Mouse (Mus musculus) ovary, postnatal 10 days (tissue): ENCODE measurements at regions not wholly inside any gene's neighbourhood (a gene's known extent, or its start where the extent isn't known, plus 50 kb on each side); places are given as distances from the start of the nearest gene placed in this dataset.

Experiments
- DNase-seq: peaks from one replicate; pipeline ENCODE4 v3.0.0; 2022; ENCODE audit warnings: low spot score

DNA sequence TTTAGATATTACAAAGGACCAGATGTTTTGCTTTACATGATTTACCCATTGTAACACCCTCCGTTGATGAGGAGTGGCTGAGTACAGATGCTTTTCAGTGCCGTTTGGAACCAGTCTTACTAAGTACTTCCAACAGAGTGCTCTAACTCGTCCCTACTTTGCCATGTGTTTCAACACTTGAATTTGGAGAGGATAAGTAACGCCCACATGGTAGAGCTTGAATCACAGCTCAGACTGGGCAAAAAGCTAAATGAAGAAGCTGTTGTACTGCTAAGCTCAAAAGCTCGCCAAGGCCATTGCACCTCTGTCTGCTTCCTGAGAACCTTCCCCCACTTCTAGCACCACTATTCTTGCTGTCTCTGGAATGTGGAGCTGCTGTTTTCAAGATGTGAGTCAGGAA is 471.1 kb downstream of the Nfib start:
- no peak for DNase-seq

DNA sequence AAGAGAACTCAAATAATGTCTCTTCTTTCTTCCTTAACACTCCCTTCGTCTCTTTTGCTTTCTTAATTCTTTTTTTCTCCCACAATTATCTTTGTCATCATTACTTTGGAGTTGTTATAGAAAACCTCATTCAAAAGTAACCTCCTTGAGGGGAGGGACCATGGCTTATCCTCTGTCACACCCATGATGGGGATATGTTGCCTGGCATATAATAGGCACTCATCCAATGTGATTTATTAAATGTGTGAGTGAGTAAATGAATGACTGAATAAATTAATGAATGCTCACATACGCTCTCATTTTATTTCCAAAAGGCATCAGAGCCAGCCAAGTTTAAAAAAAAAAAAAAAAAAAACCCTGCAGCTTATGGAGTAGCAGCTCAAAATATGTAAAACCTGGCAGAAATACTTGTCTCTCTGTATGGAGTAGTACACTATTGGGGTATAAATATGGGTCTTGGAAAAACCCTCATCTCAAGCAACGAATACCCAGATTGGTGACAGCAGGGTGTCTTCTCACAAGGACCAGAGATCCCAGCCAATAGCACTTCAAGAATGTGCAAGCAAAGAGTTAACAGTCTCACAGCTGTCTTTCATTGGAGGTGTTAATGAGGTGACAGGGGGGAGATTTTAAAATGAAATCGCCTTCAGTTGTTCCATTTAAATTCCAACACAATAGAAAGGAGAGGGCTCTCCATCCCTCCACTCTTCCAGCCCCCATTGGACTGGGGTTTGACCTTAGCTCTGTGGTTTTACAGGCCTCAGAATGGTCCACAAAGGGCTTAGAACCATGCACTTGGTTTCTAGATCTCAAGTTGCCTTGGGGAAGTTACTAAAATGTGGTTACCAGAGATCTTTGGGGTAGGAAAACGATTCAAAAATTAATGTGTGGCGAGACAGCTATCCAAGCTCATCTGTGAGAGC is 479.1 kb downstream of the Nfib start:
- no peak for DNase-seq

DNA sequence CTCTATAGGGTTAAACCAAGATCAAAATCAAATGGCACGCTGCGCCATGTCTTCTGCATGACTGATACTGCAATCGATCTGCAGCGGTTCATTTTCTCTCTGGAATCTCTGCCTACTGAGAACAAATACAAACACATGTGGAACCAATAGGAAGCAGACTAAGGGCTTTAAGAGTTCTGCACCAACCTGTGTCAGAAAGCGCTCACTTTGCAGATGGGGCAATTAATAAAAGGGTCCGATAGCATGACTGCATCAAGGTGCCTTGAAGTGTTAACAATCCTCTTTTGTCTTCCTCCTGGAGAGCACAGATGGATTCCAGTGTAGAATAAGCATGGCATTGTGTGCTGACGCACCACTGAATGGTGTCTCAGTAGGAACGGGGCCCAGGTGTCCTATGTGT is 484.8 kb downstream of the Nfib start:
- no peak for DNase-seq

DNA sequence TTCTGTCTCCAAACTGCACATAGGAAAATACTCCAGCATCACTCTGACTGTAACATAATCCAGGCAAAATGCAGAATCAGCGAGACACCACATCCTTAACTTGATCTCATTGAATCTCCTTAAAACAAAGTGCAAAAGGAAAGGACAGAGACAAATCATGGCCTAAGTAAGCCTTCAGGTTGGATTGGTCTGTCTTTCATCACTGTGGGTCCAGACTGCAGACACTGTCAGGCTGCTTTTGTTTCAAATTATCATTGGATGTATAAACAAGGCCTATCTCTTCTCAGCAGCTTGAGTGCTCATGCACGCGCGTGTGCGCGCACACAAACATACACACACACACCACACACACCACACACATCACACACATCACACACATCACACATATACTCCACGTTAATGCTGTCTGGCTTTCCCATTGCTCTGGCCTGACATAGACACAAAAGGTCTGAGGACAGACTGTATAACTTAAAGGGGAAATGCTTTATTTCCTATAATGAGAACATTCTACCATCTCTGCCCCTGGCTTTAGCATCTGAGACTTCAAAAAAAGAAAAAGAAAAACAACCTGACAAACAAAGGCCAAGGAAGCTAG is 485.3 kb downstream of the Nfib start:
- no peak for DNase-seq

DNA sequence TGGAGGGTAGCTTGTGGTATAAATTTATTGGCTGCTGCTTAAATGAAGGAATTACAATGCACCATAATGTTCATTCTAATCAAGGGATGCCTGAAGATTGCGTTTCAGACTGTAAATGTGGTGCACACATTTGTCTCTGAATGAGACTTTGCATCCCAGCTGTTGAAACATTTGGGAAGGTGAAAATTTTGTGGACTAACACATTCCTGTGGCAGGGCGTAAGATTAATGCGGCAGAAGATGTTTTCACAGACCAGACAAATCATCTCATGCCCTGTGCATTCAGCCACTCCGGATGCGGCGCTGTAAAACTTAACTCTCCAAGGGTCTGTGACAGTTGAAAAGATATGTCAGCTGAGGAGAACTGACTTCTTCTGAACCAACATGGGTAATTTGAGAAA is 486.9 kb downstream of the Nfib start:
- DNase-seq, result no peak

DNA sequence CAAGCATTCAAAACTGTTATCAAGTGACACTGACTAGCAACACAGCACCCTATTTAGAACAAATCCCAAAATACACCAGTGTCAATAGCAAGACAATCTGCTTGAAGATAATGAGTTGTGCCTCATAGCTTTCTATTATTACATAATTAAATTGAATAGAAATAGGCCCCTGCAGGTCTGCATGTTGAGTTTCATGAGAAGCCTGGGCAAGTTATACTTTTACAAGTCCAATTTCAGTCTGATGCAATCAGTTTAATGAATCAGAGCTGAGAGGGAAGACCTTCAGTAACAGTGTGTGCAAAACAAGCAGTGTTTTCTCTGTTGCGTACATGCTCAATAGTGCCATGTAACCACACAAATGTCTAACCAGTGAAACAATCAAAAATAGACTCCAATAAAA is 498.5 kb downstream of the Nfib start:
- no peak for DNase-seq

DNA sequence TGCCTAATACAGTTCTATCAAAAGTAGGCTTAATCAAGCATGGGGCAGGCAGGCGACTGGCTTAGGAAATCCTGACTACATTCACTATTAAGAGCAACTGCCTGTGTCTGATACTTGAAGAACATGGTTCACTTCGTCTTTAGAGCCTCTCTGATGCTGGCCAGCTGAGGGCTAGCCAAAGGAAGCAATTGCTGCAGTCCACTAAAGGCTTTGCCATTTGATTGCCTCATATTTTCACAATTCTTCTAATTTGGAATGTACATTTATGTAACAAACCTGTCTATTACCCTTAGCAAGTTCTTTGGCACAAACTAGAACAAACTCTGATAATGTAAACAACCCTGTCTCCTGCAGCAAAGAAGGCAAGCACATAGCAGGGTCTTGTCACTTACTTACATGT is 505.2 kb downstream of the Nfib start:
- DNase-seq, result no peak

DNA sequence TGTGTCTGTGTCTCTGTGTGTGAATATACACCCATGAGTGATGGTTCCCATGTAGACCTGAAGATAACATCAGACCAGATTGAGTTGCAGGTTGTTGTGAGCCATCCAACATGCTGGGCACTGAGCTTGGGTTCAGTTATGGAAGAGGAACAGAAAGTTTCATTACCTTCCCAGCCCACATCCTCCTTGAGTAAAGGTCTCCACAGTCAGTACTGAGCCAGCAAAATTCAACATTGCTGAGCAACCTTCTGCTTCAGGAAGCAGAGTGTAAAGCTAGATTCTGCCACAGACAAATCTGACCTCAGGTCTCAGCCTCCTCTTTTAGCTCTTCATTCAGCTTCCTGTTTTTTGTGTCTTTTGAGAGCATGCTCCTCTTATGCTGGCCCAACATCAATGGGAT is 506.4 kb downstream of the Nfib start:
- no peak for DNase-seq

DNA sequence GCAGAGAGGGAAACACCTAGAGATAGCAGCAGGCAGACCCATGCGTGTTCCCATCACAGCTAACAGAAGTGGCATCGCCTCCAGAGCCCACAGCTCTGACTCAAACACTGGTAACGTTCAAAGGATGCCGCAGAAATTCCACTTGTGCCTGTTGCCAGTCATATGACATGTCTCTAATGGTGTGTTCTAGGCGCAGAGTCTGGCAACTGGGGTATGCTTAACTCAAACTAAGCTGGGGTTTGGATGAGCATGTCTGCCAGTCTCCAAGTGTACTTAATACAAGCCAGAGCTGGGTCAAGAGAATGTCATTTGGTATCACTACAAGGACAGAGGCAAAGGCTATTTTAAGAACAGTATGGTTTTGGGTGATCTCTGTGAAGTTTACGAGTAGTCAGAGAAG is 507.9 kb downstream of the Nfib start:
- no peak for DNase-seq

DNA sequence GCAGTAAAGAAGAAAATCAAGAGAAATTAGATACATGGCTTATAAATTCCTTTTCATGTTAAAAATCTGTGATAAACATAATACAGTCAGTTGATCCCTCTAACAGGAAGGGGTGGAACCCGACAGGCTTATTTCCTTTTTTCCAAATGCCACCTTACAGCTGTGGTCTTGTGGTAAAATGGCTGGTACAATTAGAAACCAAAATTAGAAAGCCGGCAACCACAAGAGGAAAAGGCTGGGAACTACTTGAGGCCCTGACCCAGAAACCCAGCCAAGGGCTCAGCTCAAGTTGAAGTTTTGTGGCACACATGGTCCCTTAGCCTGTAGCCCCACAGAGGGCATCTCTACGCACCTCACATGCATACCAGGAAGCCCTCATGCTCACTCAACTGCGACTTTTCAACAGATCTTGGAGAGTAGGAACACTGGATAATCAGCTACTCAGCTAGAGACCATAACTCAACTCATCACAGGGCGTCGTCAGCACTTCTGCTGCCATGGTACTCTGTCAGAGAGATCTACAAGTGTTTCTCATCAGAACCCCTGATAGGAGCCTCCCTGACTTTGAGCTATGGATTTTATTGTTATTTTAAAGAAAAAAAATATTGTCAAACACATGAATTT is 509.4 kb downstream of the Nfib start:
- no peak for DNase-seq

DNA sequence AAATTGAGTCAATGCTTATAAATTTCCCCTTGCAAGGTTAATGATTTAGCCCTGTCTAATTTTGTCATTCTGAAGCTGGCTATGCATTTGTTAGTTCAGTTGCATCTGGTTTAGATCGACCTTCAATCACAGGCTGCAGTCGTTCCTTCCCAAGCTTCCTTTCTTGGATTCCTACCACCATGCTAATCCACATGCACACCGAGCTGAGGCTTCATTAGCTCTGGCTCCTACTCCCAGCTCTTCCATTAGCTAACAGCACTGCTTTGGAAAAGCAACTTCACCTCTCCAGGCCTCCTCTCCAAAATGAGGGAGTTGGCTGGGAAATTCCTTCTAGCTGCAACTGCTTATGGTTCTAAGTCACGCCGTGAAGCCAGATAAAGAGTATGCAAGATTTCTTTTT is 511.6 kb downstream of the Nfib start:
- DNase-seq, result no peak

DNA sequence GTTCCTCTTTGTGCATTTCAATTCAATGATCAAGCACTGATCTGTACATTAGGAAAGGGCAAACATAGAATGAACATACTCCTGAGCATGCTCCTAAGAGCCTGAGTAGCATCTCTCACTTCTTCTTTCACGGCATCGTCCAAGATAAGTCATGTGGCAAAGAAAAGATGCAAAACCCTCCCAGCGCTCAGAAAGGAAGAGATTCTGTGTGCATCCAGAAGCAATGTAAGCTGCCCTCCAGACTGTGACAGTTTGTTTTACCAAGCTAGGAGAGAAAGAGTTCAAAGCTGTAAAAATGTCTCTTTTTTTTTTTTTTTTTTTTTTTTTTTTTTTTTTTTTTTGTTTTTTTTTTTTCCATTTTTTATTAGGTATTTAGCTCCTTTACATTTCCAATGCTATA is 518.7 kb downstream of the Nfib start:
- no peak for DNase-seq

DNA sequence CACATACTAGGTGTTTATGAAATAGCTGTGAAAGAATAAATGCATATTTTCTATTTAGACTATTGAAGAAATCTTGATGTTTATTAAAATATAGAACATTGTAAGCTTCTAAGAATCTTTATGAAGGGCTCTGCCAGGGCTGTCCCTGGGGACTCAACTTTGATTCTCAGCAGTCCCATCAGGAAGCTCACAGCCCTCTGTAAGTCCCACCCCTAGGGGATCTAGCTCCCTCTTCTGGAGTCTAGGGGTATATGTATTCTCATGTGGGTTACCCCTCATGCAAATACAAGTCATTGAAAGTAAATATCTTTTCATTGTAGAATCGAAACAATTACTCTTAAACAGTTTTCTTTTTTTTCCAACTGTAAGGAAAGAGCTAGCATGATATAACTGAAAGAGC is 521.6 kb downstream of the Nfib start:
- no peak for DNase-seq

DNA sequence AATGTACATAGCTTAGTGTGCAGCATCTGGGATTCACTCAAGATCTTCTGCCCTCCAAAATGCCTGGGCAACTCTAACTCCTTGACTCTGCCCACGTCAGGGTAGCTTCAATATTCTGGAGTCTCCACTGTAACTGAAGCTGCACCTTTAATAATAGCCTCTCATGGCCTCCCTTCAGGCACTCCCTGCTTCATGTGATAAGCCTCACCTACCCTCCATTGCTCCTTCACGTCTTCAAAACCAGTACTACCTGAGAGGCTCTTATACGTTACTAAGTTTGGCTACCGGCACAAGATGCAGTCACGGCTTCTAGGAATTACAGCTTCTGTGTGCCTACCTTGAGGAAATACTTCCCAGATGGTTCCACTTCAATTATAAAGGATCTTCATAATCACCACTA is 527.4 kb downstream of the Nfib start:
- no peak for DNase-seq

DNA sequence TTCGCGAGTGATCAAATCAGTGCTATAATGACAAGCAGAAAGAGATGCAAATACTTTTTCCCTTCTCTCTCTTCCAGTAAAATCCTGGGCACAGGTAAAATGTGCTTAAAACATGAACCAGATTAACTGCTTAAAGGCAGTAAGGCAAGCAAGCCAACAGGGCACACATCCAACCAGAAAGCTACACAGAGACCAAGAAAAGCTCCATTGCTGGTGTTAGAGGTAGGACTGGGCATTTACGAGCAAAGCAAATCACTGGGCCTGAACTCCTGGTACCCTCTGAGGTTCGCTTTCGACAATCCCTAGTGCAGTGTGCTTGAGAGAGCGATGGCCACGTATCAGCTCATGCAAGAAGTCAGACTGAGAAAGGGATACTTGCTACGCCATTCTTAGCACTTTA is 528.8 kb downstream of the Nfib start:
- DNase-seq, result no peak

DNA sequence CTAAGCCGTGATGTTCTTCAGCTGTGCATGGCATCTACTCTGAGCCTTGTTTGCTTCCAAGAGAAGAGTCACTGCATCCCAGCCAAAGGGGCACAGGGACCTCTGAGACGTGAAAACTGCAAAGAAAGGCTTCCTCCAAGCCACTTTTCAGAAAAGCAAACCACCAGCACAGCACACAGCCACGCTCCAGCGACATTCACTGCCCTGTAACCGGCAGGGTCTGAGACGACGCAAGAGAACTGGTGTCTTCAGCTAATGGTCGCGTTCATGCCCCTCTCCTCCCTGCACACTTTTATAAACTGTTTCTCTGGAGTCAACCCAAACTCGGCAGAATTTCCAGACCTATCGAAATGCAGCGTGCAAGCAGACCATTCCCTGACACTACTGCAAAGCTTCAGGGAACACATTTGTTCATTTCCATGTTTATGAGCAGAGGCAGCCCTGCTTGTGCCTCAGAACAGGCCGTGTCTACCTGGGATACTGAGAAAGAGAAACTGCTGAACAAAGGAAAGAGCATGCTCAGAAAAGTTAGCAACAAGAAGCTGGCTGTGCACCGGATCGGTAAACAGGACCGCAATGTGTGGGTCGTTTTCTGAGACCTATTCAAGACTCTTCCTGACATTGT is 532.0 kb downstream of the Nfib start:
- DNase-seq, result no peak

DNA sequence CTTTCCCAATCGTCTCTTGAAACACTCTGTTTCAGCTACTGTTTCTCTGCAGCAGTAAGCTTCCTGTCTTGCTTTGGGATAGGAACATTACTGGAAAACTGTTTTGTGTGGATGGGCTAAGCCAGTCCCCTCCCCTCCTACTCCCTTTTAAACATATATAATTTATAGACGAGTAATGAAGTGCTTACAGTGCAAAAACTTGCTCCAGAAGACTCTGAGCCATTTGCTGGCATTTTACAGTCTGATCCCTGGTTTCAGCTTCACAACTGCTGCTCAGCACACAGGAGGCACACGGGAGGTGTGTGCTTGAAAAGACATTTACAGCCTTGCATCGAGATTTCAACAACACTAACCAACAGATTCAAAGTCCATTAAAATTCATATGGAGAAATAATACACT is 534.6 kb downstream of the Nfib start:
- DNase-seq, result no peak

DNA sequence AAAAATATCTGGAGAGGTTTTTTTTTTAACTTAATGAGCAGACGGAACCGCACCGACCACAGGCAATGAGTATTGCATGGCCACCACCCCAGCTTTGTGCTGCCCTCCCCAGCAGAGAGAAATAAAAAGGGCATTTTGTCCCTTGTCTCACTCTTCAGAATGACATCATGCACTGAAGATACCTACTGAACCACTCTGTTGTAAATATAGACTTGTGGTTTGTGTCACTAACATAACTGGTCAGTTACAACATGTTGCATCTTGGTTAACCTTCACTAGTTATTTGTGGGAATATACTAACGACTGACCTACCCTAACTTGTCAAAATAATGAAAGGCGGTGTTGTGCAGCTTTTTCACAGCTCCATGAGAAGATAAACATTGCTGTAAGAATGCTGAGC is 537.5 kb downstream of the Nfib start:
- no peak for DNase-seq

DNA sequence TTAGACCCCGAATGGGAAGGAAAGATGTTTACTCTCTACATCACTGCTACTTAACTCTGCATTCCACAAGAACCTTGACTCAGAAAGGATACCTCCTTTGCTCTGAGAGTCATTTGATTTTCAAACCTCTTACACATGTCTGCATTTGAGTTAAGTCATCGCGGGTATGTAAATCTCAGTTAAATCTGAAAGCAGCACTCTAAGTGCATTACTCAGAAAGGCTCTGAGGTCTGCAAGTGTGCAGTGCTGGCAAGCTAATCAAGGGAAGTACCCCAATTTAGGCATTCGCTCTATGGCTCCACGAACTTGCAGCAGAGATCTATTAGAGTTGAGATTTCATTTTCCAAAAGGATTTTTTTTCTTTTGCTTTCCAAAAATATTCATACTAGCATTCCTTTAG is 538.2 kb downstream of the Nfib start:
- DNase-seq, result no peak

DNA sequence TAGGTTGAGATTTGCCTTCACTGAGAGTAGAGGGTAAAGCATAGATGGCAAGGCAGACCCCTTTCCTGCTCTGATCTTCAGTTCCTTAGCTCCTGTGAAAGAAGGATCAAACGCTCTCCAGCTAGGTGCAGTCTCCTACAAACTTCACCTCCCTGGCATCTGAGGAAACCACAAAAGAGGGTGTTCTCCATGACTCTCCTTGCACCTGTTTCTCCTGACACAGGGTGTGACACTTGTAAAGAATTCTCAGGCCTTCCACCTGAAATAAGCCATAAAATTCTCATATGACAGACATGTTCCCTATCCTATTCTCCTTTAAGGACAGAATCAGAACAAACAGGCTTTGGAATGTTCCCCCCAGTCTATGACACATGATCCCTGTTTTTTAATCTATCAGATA is 538.7 kb downstream of the Nfib start:
- no peak for DNase-seq

DNA sequence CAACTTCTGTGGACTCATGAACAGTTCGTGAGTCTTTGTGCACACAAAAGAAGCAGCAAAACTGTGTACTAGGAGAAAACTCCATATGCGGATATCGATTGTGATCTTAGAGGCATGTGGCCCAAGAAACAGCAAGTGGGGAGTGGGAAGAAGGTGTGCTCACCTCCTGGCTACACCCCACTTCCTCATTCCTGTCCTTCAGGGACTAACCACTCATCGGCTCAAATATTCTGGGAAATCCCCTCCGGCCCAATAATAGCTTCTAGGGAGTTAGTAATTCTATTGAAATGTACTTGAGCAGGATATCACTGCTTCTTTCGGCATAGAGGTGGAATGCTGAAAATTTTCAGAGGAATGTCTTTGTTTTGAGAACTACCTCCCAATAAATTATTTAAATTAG is 539.5 kb downstream of the Nfib start:
- DNase-seq, result no peak

DNA sequence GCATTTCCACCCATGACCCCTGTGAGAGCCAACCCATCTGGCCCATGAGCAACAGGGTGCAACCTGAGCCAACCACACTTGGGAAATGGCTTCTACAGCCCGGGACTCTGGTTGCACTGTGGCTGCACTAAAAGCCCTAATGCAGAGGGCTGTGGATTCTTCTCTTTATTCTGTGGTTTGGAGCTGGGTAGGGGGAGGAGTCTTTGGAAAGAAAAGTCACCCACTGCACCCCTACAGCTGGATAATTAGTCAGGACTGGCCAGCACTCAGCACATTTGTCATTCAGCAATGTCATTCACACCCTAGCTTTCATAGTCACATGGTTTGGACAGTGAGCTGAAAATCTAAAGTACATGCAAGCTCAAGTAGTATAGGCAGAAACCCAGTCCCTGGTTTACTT is 541.5 kb downstream of the Nfib start:
- DNase-seq, result no peak

DNA sequence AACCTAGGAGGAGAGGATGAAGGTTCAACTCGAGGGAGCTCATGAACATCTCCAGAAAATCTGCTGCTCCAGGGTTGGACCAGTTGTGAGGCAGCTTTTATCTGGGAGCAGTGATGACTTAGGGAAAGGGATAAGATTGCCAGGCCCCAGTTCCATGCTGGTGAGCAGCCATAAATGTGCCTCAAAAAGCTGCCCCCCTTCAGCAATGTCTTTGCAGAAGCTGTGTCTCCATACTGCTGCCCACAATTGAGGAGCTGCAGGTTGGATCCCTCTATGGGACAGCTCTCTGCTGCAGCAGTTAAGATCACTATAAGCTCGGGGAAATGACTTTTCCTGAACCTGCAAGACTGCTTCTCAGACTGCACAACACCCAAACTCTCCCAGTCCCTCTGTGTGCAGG is 543.7 kb downstream of the Nfib start:
- no peak for DNase-seq
